Mouse (Mus musculus) midbrain, embryonic 14.5 days (tissue): ENCODE data around the gene Hist1h2ai. TPM values are rescaled to one million over a fixed set of nuclear protein-coding genes. Genes with fewer than 3 reads are reported as not detected.
A peak's percentile ranks its signal among the peaks of the same experiment; 100 is the strongest.
"Not testable (repeated sequence)": the region's sequence is repeated elsewhere in the genome, so short reads cannot be mapped to it uniquely, and the experiment has no call there.

Source experiments
- ATAC-seq: fragments of 200-750 bp; cut with Nextera tagmentation; 2 replicates; pipeline ENCODE4 v1.8.0; 2017; ENCODE audit warnings: moderate number of reproducible peaks, moderate library complexity; ENCODE audit not compliant: low FRiP score, low TSS enrichment
- DNase-seq: peaks from one replicate; pipeline ENCODE4 v3.0.0-alpha.2; 2015
- H3K27ac ChIP-seq: fragments of 300-500 bp; sonication (generic); replicated peaks from 2 replicates; pipeline ENCODE4 v1.5.1; 2014; ENCODE audit warnings: mild to moderate bottlenecking, low read depth, low read length, moderate library complexity
- H3K27me3 ChIP-seq: fragments of 300-500 bp; sonication (generic); 2 replicates; pipeline ENCODE4 v1.6.1; 2014; ENCODE audit warnings: low read length, control low read depth, mixed read lengths; ENCODE audit not compliant: control insufficient read depth, insufficient read depth
- H3K36me3 ChIP-seq: fragments of 300-500 bp; sonication (generic); 2 replicates; pipeline ENCODE4 v1.6.1; 2014; ENCODE audit warnings: low read length, control low read depth; ENCODE audit not compliant: control insufficient read depth, insufficient read depth
- H3K4me1 ChIP-seq: fragments of 300-500 bp; sonication (generic); 2 replicates; pipeline ENCODE4 v1.6.1; 2014; ENCODE audit warnings: mild to moderate bottlenecking, antibody characterized with exemption, low read length, control low read depth; ENCODE audit not compliant: control insufficient read depth, insufficient read depth
- H3K4me2 ChIP-seq: fragments of 300-500 bp; sonication (generic); 2 replicates; pipeline ENCODE4 v1.6.1; 2014; ENCODE audit warnings: mild to moderate bottlenecking, low read length, moderate library complexity
- H3K4me3 ChIP-seq: fragments of 300-500 bp; sonication (generic); replicated peaks from 2 replicates; pipeline ENCODE4 v1.5.1; 2014; ENCODE audit warnings: low read depth, low read length
- H3K9ac ChIP-seq: fragments of 300-500 bp; sonication (generic); replicated peaks from 2 replicates; pipeline ENCODE4 v1.6.1; 2014; ENCODE audit warnings: mild to moderate bottlenecking, low read length, moderate library complexity
- H3K9me3 ChIP-seq: fragments of 300-500 bp; sonication (generic); 2 replicates; pipeline ENCODE4 v1.6.1; 2016; ENCODE audit warnings: low read length, control low read depth, mixed read lengths; ENCODE audit not compliant: control insufficient read depth
- WGBS: fragments of 180-500 bp; shearing (Covaris S2); extraction: QIAGEN DNeasy Blood & Tissue Kit; methylation state at CpG from one replicate; pipeline ENCODE4 v1.1.7; 2014; 5-methylcytosine and 5-hydroxymethylcytosine counted together
- polyA plus RNA-seq: library from polyadenylated mRNA; unstranded; fragments of >200 nt; fragmentation: Nextera tagmentation; extraction: Ambion mirVana; gene quantifications from 2 replicates; pipeline ENCODE4 v1.2.1, GENCODE M21; 2014

The Hist1h2ai gene
- polyA plus RNA-seq, 1 experiment from 2014 or later = 13.6 TPM

DNA sequence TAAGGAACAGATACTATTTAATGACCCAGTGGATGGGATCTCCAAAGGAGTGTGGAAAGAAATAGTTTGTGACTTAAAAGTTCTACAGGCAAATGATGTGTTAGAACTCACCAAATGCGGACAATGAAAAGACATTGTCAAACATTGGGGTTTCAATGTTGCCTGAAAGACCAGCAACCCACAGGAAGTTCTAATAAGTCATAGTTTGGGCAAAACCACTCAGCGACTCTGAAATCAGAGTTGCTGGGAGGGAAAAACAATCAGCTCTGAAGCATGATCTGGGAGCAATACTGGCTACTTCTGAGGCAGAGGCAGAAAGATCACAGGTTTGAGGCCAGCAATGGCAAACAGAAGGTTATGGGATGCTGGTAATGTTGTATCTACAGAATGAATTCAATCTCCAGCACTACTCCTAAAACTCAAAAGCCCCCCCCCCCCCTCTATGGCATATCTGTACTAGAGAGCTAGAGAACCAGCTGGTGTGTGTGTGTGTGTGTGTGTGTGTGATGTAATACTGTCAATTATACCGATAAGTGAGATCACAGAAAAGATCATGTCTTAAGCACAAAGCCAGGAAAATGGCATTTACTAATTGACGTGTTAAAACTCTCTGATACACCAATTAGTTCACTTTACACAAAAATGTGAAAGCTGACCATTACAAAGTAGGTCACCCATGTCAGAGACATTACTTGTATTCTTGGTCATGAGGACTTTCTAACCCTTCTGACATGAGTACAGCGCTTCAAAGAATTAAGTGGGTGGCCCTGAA is 33.4 kb downstream of the Hist1h2ai start:
- DNase-seq = peak; percentile 56
- Histone ChIP-seq H3K9me3 (no peaks in the 10 kb centered on the region), H3K4me1 (peaks cover 28% of the 10 kb centered on the region), H3K4me3 (peak overlapping the region; percentile 53), H3K4me2 (peak overlapping the region; percentile 74), H3K9ac (peak overlapping the region; percentile 64), H3K27me3 (no peaks in the 10 kb centered on the region), H3K27ac (peak overlapping the region; percentile 82), H3K36me3 (no peaks in the 10 kb centered on the region)
- no peak for ATAC-seq
- WGBS = 3% methylated on average over 5 of the region's 5 CpGs

DNA sequence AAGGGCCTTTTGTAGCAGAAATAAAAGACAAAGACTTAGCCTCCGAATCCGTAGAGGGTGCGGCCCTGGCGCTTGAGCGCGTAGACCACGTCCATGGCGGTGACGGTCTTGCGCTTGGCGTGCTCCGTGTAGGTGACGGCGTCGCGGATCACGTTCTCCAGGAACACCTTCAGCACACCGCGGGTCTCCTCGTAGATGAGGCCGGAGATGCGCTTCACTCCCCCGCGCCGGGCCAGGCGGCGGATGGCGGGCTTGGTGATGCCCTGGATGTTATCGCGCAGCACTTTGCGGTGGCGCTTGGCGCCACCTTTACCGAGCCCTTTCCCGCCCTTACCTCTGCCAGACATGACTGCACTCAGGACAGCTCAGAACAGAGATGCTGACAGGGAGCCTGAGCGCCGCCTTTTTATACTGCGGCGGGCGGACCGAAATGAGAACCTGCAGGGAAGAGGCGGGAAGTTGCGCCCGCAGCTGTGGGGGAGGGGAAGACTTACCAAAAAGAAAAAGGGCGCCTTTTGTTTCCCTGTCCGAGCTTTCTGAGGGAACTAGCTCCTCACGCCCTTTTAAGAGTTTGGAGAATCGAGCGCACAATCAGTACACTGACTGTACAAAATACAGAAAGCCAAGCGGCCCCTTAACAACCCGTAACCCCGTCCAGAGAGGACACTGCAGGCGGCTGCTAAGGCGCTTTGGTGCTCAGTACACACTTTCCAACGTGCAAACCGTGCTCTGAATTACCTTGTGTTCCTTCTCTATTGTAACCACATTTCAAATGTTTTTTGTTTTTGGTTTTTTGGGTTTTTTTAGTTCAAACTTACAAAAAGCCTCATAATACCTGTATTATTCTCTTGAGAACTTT is 34.2 kb downstream of the Hist1h2ai start, which contains the start of gene Hist1h4k:
Gene Hist1h4k (minus strand): TSS at position 347 of the 859 bp plus-strand sequence.
- not testable (repeated sequence) for H3K27me3 ChIP-seq, H3K36me3 ChIP-seq, H3K9me3 ChIP-seq
- peaks cover 33% of the 10 kb centered on the region for H3K4me1 ChIP-seq
- H3K27ac ChIP-seq = peak within 1 kb of the TSS; percentile 82
- H3K9ac ChIP-seq = peak within 1 kb of the TSS; percentile 64
- DNase-seq = peak; percentile 96
- H3K4me2 ChIP-seq = peak within 1 kb of the TSS; percentile 74
- WGBS = under 1% methylated on average over 42 of the region's 56 CpGs
- H3K4me3 ChIP-seq = peak within 1 kb of the TSS; percentile 53
- peak; percentile 88 for ATAC-seq

DNA sequence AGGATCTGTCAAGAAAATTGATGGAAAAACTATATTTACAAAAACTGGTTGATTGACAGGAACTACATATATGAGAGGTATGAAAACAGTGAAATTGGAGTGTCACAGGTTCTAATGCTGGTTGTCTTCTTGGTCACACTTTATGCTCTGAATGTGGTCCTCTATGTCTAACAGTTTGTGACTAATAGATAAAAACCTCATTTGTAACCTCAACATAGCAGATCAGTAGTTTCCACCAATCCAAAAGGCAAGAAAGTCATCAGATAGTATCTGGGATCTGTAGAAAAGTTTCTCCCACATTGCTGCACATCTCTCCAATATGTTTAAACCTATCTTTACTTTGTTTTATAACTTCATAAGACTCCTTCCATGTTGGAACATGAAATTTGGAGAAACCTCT is 35.2 kb downstream of the Hist1h2ai start:
- H3K27me3 ChIP-seq = no peaks in the 10 kb centered on the region
- DNase-seq (no peak), ATAC-seq (no peak)
- no peaks in the 10 kb centered on the region for H3K36me3 ChIP-seq
- H3K27ac ChIP-seq = no peak overlapping the region
- H3K9me3 ChIP-seq = no peaks in the 10 kb centered on the region
- no peak overlapping the region for H3K4me3 ChIP-seq
- H3K9ac ChIP-seq = no peak overlapping the region
- H3K4me1 ChIP-seq = peaks cover 33% of the 10 kb centered on the region
- no peak overlapping the region for H3K4me2 ChIP-seq

DNA sequence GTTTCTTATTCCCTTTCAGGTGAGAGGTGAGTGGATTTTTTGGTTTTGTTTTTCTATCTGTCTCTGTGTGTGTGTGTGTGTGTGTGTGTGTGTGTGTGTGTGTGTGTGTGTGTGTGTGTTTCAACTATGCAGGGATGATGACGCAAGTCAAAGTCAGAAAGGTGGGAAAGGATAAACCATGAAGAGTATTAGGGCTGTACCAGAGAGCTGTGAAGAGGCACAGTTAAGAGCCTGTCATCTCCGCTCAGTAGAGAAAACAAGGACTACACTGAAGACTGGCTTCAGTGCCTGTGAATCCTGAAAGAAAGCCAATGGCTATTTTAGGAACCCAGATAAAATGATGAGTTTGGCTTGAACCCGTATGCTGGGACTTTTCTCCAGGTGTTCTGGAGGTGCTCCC is 35.6 kb downstream of the Hist1h2ai start:
- WGBS = 78% methylated on average over 3 of the region's 3 CpGs
- peaks cover 33% of the 10 kb centered on the region for H3K4me1 ChIP-seq
- H3K9me3 ChIP-seq = no peaks in the 10 kb centered on the region
- 0 out of 2 replicates have a peak overlapping the region, but pooled peaks have one; percentile 20 for H3K27ac ChIP-seq
- no peak overlapping the region for H3K9ac ChIP-seq
- no peak overlapping the region for H3K4me3 ChIP-seq
- 0 out of 2 replicates have a peak overlapping the region, but pooled peaks have one; percentile 74 for H3K4me2 ChIP-seq
- H3K27me3 ChIP-seq = no peaks in the 10 kb centered on the region
- DNase-seq = no peak
- no peak for ATAC-seq
- H3K36me3 ChIP-seq = no peaks in the 10 kb centered on the region

DNA sequence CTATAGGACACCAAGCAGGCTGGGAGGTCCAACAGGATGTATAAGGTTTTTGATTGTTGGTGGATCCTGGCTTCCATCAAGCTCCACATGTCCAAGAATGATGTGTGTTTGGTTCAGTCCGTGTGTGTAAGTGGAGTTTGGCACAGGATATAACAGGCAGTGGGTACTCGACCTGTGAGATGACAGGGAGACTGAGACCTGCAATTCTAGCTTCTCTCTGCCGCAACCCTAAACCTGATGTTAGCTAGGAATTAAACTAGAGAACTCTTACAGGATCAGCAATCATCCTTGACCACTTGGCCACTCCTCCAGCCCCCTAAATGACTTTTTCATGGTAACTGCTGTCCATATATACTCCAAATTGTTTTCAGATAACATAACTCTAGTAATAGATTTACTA is 36.1 kb downstream of the Hist1h2ai start:
- Histone ChIP-seq H3K9me3 (no peaks in the 10 kb centered on the region), H3K27me3 (no peaks in the 10 kb centered on the region), H3K4me1 (peaks cover 31% of the 10 kb centered on the region), H3K9ac (no peak overlapping the region), H3K36me3 (no peaks in the 10 kb centered on the region), H3K27ac (no peak overlapping the region), H3K4me2 (peak overlapping the region; percentile 74; the same call in 1 of the 2 replicates), H3K4me3 (no peak overlapping the region)
- 35% methylated on average over 3 of the region's 3 CpGs for whole genome bisulfite sequencing
- ATAC-seq (no peak), DNase-seq (no peak)

DNA sequence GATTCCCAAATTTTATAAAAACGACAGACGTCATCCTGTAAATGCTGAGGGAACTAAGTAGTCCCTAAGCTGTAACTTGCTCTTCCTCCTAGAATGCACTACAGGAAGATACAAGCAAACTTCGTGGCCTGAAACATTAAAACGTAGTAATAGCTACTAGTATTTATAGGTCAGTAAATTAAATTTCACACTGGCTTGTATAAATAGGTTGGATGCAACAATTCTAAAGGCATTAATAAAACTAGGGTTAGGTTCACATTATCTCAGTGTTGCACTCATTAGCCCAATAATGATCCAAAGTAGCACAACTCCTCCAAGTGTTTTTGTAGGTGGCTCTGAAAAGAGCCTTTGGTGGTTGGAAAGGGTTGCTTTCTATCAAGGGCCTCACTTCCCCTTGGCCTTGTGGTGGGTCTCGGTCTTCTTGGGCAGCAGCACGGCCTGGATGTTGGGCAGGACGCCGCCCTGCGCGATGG is 36.9 kb downstream of the Hist1h2ai start:
- Histone ChIP-seq H3K4me2 (peak overlapping the region; percentile 74), H3K27ac (peak overlapping the region; percentile 87), H3K4me1 (peaks cover 28% of the 10 kb centered on the region), H3K9me3 (no peaks in the 10 kb centered on the region), H3K9ac (peak overlapping the region; percentile 46; the same call in 1 of the 2 replicates), H3K4me3 (peak overlapping the region; percentile 40), H3K27me3 (no peaks in the 10 kb centered on the region), H3K36me3 (no peaks in the 10 kb centered on the region)
- DNase-seq (peak; percentile 28), ATAC-seq (no peak)
- WGBS = 3% methylated on average over 10 of the region's 10 CpGs

DNA sequence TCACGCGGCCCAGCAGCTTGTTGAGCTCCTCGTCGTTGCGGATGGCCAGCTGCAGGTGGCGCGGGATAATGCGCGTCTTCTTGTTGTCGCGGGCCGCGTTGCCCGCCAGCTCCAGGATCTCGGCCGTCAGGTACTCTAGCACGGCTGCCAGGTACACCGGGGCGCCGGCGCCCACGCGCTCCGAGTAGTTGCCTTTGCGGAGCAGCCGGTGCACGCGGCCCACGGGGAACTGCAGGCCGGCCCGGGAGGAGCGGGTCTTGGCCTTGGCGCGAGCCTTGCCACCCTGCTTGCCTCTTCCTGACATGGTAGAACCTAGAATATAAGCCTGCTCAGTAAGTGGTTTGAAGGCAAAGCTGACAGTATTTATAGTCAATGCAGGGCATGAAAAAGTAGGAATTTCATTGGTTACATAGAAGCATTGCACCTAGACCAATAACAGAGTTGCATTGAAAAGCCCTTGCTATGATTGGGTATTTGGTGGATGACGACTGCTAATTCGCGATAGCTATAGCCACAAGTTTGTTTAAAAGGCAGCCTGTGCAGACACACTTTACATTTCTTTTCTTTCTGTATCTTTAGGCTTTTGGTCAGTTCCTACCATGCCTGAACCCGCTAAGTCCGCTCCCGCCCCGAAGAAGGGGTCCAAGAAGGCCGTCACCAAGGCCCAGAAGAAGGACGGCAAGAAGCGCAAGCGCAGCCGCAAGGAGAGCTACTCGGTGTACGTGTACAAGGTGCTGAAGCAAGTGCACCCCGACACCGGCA is 37.5 kb downstream of the Hist1h2ai start, which contains the start of the genes Hist1h2ak and Hist1h2bn:
Gene Hist1h2ak (minus strand): TSS at position 304 of the 762 bp plus-strand sequence.
Gene Hist1h2bn (plus strand): TSS at position 600 of the 762 bp plus-strand sequence.
- DNase-seq = peak; percentile 92
- H3K4me3 ChIP-seq = peak within 1 kb of the TSS; percentile 40
- H3K27ac ChIP-seq = peak within 1 kb of the TSS; percentile 87
- H3K4me2 ChIP-seq = peak within 1 kb of the TSS; percentile 74
- not testable (repeated sequence) for H3K36me3 ChIP-seq, H3K9me3 ChIP-seq, H3K27me3 ChIP-seq
- H3K9ac ChIP-seq = peak within 1 kb of the TSS; percentile 46; the same call in 1 of the 2 replicates
- H3K4me1 ChIP-seq = peaks cover 25% of the 10 kb centered on the region
- WGBS = under 1% methylated on average over 46 of the region's 50 CpGs
- peak; percentile 94 for ATAC-seq
